Mouse (Mus musculus): ENCODE data around the gene Dact2. TPM values are rescaled to one million over a fixed set of nuclear protein-coding genes. Genes with fewer than 3 reads are reported as not detected.

Dact2 gene
- polyA plus RNA-seq, 1 experiment from 2014 or later, result 3.9 TPM

DNA sequence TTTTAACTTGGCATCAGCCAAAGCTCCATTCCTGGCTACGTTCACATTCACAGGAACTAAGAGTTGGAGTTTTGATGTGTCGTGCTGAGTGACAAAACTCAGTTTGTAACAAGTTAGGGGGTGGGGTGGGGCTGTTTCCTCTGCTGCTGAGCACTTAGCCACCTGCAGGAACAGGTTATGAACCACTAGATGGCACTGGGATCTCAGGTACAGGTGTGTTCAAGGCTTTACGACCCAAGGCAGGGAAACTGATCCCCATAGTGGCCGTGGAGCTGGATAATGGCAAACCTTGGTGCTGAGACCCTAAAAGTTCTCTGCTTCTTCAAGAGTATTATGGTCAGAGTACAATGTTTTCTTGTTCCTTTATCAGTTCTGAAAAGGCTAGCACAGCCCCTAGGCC is 29.6 kb upstream of the Dact2 start:
- ATAC-seq (ENCODE audit: insufficient number of reproducible peaks, low FRiP score, low TSS enrichment, low read depth), result no peak
- Histone ChIP-seq H3K9me3 (replicated peaks) (no peaks in the 10 kb centered on the region), H3K4me3 (replicated peaks) (no peak overlapping the region), H3K9ac (no peak overlapping the region), H3K4me1 (peaks cover 14% of the 10 kb centered on the region), H3K4me2 (replicated peaks) (no peak overlapping the region), H3K36me3 (no peaks in the 10 kb centered on the region), H3K27me3 (peaks cover 7% of the 10 kb centered on the region; the same call in 1 of the 2 replicates), H3K27ac (replicated peaks) (no peak overlapping the region)
- WGBS, result 29% methylated on average over 4 of the region's 4 CpGs

- Histone ChIP-seq H3K4me3 (replicated peaks) (no peak overlapping the region), H3K27me3 (peaks cover 7% of the 10 kb centered on the region; the same call in 1 of the 2 replicates), H3K4me1 (peaks cover 15% of the 10 kb centered on the region), H3K9ac (no peak overlapping the region), H3K4me2 (replicated peaks) (no peak overlapping the region), H3K9me3 (replicated peaks) (no peaks in the 10 kb centered on the region), H3K27ac (replicated peaks) (no peak overlapping the region), H3K36me3 (no peaks in the 10 kb centered on the region)
- ATAC-seq (ENCODE audit: insufficient number of reproducible peaks, low FRiP score, low TSS enrichment, low read depth), result no peak
- 55% methylated on average over 3 of the region's 3 CpGs for WGBS
These were observed 28.5 kb upstream of the Dact2 start for GRCm38 (mm10) chr17:14232629-14233028.

GRCm38 (mm10) chr17:14230698-14231430 is 26.8 kb upstream of the Dact2 start:
- no peak overlapping the region for H3K9ac ChIP-seq
- H3K4me3 ChIP-seq (replicated peaks), result no peak overlapping the region
- H3K27ac ChIP-seq (replicated peaks), result peak overlapping the region; percentile 39; the same call in 1 of the 2 replicates
- peaks cover 7% of the 10 kb centered on the region; the same call in 1 of the 2 replicates for H3K27me3 ChIP-seq
- peaks cover 20% of the 10 kb centered on the region for H3K4me1 ChIP-seq
- H3K9me3 ChIP-seq (replicated peaks), result no peaks in the 10 kb centered on the region
- WGBS, result 15% methylated on average over 13 of the region's 13 CpGs
- no peaks in the 10 kb centered on the region for H3K36me3 ChIP-seq
- no peak for ATAC-seq (ENCODE audit: insufficient number of reproducible peaks, low FRiP score, low TSS enrichment, low read depth)
- no peak overlapping the region for H3K4me2 ChIP-seq (replicated peaks)

DNA sequence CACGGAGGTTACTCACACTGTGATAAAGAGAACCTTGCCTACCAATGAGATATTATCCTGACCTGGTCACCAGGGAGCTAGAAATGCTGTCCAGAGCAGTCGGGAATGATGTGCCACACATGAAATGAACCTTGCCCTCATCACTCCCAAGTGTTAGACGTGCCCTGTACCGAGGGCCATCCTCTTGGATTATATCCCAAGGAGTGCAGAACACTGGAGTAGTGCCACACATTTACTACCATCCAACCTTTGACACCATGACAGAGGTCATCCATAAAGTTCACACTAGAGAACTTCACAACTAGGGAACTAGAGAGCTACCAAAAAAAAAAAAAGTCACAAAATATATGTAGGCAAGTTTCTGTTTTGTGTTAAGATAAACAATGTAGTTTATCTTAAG is 24.3 kb upstream of the Dact2 start:
- peaks cover 20% of the 10 kb centered on the region for H3K4me1 ChIP-seq
- ATAC-seq (ENCODE audit: insufficient number of reproducible peaks, low FRiP score, low TSS enrichment, low read depth), result no peak
- WGBS, result 86% methylated on average over 4 of the region's 4 CpGs
- no peak overlapping the region for H3K27ac ChIP-seq (replicated peaks)
- H3K9ac ChIP-seq, result no peak overlapping the region
- H3K36me3 ChIP-seq, result no peaks in the 10 kb centered on the region
- no peaks in the 10 kb centered on the region for H3K9me3 ChIP-seq (replicated peaks)
- H3K27me3 ChIP-seq, result no peaks in the 10 kb centered on the region; the same call in 1 of the 2 replicates
- H3K4me2 ChIP-seq (replicated peaks), result no peak overlapping the region
- no peak overlapping the region for H3K4me3 ChIP-seq (replicated peaks)

DNA sequence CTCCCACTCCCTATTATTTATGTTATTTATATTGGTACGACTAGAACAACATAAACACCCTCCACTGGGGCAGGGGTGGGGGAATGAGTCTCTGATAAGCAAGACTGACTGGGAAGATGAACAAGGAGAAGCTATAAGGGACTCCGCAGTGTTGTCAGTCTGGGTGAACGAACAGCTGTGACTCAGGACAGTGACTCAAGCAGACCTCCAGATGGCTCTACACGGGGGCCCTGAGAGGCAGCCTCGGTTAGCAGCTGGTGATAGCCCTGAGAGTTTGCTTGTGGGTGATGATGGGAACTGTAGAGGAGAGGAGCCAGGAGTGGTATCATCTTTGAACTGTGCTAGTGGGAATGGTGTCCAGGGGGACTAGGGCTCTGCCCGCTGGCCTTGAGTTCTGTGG is 23.5 kb upstream of the Dact2 start:
- no peak overlapping the region for H3K4me3 ChIP-seq (replicated peaks)
- whole genome bisulfite sequencing, result 42% methylated on average over 6 of the region's 6 CpGs
- no peaks in the 10 kb centered on the region for H3K36me3 ChIP-seq
- H3K9me3 ChIP-seq (replicated peaks), result no peaks in the 10 kb centered on the region
- H3K27ac ChIP-seq (replicated peaks), result no peak overlapping the region
- H3K27me3 ChIP-seq, result no peaks in the 10 kb centered on the region; the same call in 1 of the 2 replicates
- no peak overlapping the region for H3K4me2 ChIP-seq (replicated peaks)
- no peak for ATAC-seq (ENCODE audit: insufficient number of reproducible peaks, low FRiP score, low TSS enrichment, low read depth)
- peaks cover 20% of the 10 kb centered on the region for H3K4me1 ChIP-seq
- H3K9ac ChIP-seq, result no peak overlapping the region

DNA sequence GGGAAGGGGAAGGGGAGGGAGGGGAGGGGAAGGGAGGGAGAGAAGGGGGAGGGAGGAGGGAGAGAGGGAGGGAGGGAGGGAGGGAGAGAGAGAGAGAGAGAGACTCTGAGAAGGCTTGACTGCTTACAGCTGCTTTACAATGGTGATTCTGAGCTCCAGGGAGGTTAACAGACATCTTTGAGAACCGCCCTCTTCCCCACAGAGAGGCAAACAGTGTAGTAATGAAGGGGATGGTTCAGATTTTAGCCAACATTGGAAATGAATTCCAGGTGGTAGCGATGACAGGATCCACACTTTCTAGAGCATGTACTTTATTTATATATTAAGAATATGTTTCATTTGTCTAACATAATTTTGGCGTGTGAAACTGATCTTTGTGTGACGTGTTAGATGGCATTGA is 22.7 kb upstream of the Dact2 start:
- no peak for ATAC-seq (ENCODE audit: insufficient number of reproducible peaks, low FRiP score, low TSS enrichment, low read depth)

DNA sequence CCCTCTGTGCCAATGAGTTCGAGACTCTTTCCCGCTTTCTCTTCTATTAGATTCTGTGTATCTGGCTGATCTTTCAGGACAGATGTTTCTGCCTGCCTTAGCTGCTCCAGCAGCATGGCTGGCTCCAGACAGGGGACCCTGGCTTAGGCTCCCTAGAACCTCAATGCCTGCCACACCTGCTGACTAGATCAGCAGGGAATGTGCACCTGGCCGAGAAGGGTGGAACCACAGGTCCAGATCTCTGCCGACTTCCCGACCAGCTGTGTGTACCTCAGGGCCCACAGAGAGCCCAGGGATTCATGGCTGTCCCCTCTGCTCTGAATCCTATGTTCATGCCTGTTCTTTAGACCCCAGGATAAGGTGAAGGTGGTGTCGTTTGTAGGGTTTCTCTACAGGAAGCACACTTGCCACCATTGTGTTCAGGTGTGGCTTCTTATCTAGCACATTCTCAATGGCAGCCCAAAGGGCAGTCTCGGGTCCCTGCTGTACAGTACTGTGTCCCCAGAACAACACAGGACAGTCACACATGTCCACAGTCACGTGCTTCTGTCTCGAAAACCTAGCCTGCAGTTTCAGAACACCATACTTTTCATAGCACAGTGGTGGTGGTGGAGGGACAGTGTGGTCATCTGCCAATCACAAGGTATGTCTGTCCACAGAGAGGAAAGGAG is 22.0 kb upstream of the Dact2 start:
- Histone ChIP-seq H3K27me3 (no peaks in the 10 kb centered on the region), H3K27ac (replicated peaks) (no peak overlapping the region), H3K4me3 (replicated peaks) (no peak overlapping the region), H3K9ac (no peak overlapping the region), H3K4me1 (peaks cover 15% of the 10 kb centered on the region), H3K4me2 (replicated peaks) (no peak overlapping the region), H3K36me3 (no peaks in the 10 kb centered on the region), H3K9me3 (replicated peaks) (no peaks in the 10 kb centered on the region)
- 67% methylated on average over 9 of the region's 9 CpGs for WGBS
- ATAC-seq (ENCODE audit: insufficient number of reproducible peaks, low FRiP score, low TSS enrichment, low read depth), result no peak

More for the DNA sequence above, 22.7 kb upstream of the Dact2 start:
- H3K36me3 ChIP-seq, result no peaks in the 10 kb centered on the region
- H3K27me3 ChIP-seq, result no peaks in the 10 kb centered on the region
- no peak overlapping the region for H3K4me3 ChIP-seq (replicated peaks)
- no peak overlapping the region for H3K9ac ChIP-seq
- no peaks in the 10 kb centered on the region for H3K9me3 ChIP-seq (replicated peaks)
- H3K4me1 ChIP-seq, result peaks cover 20% of the 10 kb centered on the region
- no peak overlapping the region; the same call in 1 of the 2 replicates for H3K4me2 ChIP-seq (replicated peaks)
- no peak overlapping the region for H3K27ac ChIP-seq (replicated peaks)
- WGBS, result 14% methylated on average over 4 of the region's 4 CpGs

GRCm38 (mm10) chr17:14221893-14222615 is 17.9 kb upstream of the Dact2 start:
- Histone ChIP-seq H3K27me3 (no peaks in the 10 kb centered on the region), H3K4me1 (0 out of 2 replicates have a peak, but pooled peaks cover 3% of the 10 kb centered on the region), H3K4me2 (replicated peaks) (no peak overlapping the region), H3K9ac (no peak overlapping the region), H3K4me3 (replicated peaks) (no peak overlapping the region), H3K36me3 (no peaks in the 10 kb centered on the region), H3K27ac (replicated peaks) (no peak overlapping the region), H3K9me3 (replicated peaks) (no peaks in the 10 kb centered on the region)
- ATAC-seq (ENCODE audit: insufficient number of reproducible peaks, low FRiP score, low TSS enrichment, low read depth), result no peak
- 30% methylated on average over 11 of the region's 11 CpGs for WGBS

DNA sequence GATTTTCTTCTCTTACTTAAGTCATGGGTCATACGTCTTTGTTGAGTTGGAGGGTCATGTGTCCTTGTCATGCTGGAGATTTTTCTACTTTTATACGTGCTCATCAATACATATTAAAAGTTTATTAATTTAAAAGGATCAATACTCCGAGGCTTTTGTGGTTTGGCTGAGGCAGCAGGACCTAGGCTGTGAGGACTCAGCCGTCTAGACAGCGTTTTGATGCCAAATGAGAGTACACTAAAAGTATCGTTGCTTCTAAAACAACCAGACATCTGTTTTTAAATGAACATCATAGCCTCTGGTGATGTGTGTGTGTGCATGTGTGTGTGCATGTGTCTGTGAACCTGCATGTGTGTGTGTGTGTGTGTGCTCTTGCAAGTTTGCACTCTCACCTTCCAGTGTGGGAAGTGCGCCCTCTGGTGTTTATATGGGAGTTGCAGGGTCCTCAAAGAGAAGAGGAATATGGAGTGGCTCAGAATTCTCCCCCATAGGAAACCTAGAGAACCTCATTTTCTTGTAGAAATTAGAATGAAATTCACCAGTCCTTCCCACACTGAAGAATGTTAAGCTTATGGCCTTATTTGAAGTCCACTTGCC is 16.6 kb upstream of the Dact2 start:
- H3K4me2 ChIP-seq (replicated peaks), result no peak overlapping the region
- no peaks in the 10 kb centered on the region for H3K9me3 ChIP-seq (replicated peaks)
- no peak for ATAC-seq (ENCODE audit: insufficient number of reproducible peaks, low FRiP score, low TSS enrichment, low read depth)
- no peaks in the 10 kb centered on the region for H3K27me3 ChIP-seq
- H3K36me3 ChIP-seq, result no peaks in the 10 kb centered on the region
- H3K9ac ChIP-seq, result no peak overlapping the region
- WGBS, result 52% methylated on average over 7 of the region's 7 CpGs
- H3K4me1 ChIP-seq, result no peaks in the 10 kb centered on the region
- H3K27ac ChIP-seq (replicated peaks), result no peak overlapping the region
- H3K4me3 ChIP-seq (replicated peaks), result no peak overlapping the region

DNA sequence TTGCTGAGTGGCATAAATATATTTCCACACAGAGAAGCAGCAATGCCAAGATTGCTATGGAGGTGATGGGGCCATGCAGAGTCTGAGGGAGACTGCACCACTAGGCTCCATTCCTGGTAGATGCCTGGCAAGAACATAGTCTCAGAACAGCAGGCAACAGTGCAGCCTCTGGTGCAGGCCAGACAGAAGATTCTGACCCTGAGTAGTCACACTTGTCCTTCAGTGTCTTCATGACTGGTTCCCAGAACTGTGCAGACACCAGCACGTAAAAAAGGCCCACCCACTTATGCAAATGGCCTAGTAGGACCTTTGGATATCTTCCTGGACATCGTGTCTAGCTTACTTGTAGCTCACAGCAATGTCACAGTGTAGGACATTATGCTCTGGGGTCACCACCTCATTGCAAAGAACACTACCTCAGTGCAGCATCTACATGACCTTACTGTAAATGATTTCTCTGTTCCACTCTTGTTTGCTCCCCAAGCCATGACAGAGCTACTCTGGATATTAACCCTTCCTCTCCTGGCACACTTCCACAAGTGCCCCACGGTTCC is 9.9 kb upstream of the Dact2 start:
- peak; percentile 24; the same call in 1 of the 2 replicates for ATAC-seq (ENCODE audit: insufficient number of reproducible peaks, low FRiP score, low TSS enrichment, low read depth)
- Histone ChIP-seq H3K9ac (no peak overlapping the region), H3K9me3 (replicated peaks) (no peaks in the 10 kb centered on the region), H3K4me2 (replicated peaks) (no peak overlapping the region), H3K27me3 (no peaks in the 10 kb centered on the region; the same call in 1 of the 2 replicates), H3K4me3 (replicated peaks) (no peak overlapping the region), H3K27ac (replicated peaks) (no peak overlapping the region), H3K36me3 (no peaks in the 10 kb centered on the region), H3K4me1 (no peaks in the 10 kb centered on the region)
- 73% methylated on average over 3 of the region's 3 CpGs for WGBS

DNA sequence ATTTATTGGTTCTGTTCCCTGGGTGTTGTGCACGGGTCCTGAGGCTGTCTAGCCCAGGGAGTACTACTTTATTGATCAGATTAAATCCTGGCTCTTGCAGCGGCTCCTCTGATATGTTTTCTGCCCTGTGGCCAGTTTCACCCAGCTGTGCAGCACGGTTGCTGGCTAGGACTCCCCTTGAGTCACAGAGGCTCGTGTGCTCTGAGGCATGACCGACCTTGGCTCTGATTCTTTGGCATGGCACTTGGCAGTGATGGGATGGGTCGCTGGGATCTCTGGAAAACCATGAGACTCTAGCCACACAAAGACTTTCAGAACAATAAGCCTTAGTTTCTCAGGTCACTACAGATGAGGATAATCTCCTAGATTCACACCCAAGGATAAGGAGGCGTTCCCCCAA is 8.7 kb upstream of the Dact2 start:
- WGBS, result 67% methylated on average over 7 of the region's 7 CpGs
- Histone ChIP-seq H3K4me1 (no peaks in the 10 kb centered on the region), H3K4me2 (replicated peaks) (no peak overlapping the region), H3K27ac (replicated peaks) (no peak overlapping the region), H3K9me3 (replicated peaks) (no peaks in the 10 kb centered on the region), H3K27me3 (no peaks in the 10 kb centered on the region; the same call in 1 of the 2 replicates), H3K36me3 (no peaks in the 10 kb centered on the region), H3K9ac (no peak overlapping the region), H3K4me3 (replicated peaks) (no peak overlapping the region)
- no peak for ATAC-seq (ENCODE audit: insufficient number of reproducible peaks, low FRiP score, low TSS enrichment, low read depth)
